Mouse (Mus musculus): ENCODE measurements around the gene Hexb. TPM values are rescaled to one million over a fixed set of nuclear protein-coding genes. Genes with fewer than 3 reads are reported as not detected.
"Not testable (repeated sequence)": the region's sequence is repeated elsewhere in the genome, so short reads cannot be mapped to it uniquely, and the experiment has no call there.

Hexb gene
- polyA plus RNA-seq, 1 experiment from 2014 or later, result 39.1 TPM

DNA sequence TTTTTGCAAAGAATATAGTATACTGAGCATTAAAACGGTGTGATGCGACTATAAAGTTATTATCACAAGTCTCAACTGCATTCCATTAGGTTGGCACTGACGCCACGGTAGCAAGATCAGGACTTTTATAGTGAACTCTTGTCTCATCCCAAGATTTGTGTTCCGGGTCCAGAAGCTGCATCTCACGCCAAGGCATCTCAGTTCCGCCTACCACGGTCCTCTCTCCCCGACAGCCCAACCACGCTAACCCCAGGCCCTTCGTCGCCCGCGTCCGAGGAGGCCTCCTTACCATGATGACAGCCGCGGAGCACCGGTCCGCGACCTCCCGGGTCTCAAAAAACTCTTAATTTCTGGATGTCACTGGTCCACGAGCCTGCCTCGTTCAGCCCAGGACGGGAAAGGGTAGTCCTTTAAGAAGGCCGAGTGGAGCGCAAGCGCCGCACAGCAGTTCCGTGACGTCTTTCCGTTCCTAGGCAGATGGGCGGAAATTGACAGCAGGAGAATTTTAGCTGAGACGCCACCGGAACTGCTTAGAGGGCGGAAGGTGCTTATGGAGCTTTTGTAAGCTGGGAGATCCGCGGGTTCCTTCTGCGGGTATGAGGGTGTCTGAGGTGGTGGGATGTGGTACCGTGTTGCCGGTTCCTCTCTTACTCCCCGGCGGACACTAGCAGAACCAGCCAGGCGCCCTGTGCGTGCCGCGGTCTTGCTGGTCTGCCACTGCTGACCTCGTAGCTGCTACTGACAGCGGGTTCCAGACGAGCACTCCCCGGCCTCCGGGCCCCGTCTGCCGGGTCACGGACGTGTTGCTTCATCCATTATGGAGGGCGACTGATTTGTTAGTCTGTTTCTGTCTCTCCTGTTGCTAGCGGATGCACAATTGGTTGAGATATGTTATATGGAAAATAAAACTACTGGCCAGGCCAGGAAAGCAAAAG is 60.4 kb downstream of the Hexb start, which contains the start of the genes Gfm2 and Nsa2:
Gfm2 (plus strand) TSS at position 472 of the 935 bp plus-strand sequence.
Nsa2 (minus strand) TSS at position 472 of the 935 bp plus-strand sequence.
- H3K9me3 ChIP-seq (ENCODE audit: control insufficient read depth, low read length), result no peaks in the 10 kb centered on the region
- no peaks in the 10 kb centered on the region for H3K27me3 ChIP-seq (ENCODE audit: control insufficient read depth, insufficient read depth, low read length)
- peaks cover 41% of the 10 kb centered on the region for H3K36me3 ChIP-seq (ENCODE audit: control insufficient read depth, insufficient read depth, low read length)
- peak within 1 kb of the TSS; percentile 91 to 93 for H3K27ac ChIP-seq (replicated peaks in 1 of 2; ENCODE audit: control insufficient read depth in 1 of 2, insufficient read depth in 1 of 2, low read depth in 2 of 2, low read length in 2 of 2)
- peak within 1 kb of the TSS; percentile 92 to 94 for H3K4me3 ChIP-seq (ENCODE audit: control insufficient read depth in 1 of 2, insufficient read depth in 1 of 2, low read depth in 1 of 2, low read length in 2 of 2)
- peak within 1 kb of the TSS; percentile 86 for H3K4me2 ChIP-seq (ENCODE audit: low read length)
- peaks cover 3 to 10% of the 10 kb centered on the region in 2 experiments; a peak in 2 of 4 replicates for H3K4me1 ChIP-seq (ENCODE audit: control insufficient read depth in 2 of 2, insufficient read depth in 2 of 2, low read length in 2 of 2)
- H3K9ac ChIP-seq (ENCODE audit: low read length), result peak within 1 kb of the TSS; percentile 94
- WGBS, result under 1% methylated on average over 57 of the region's 57 CpGs
- peak; percentile 91 for ATAC-seq (ENCODE audit: insufficient number of reproducible peaks, insufficient read depth, low FRiP score, low read depth)

- H3K9me3 ChIP-seq (ENCODE audit: control insufficient read depth, low read length); H3K9ac ChIP-seq (ENCODE audit: low read length); H3K4me1 ChIP-seq (ENCODE audit: control insufficient read depth in 2 of 2, insufficient read depth in 2 of 2, low read length in 2 of 2); H3K4me2 ChIP-seq (ENCODE audit: low read length); ATAC-seq (ENCODE audit: insufficient number of reproducible peaks, insufficient read depth, low FRiP score, low read depth); H3K27ac ChIP-seq (replicated peaks in 1 of 2; ENCODE audit: control insufficient read depth in 1 of 2, insufficient read depth in 1 of 2, low read depth in 2 of 2, low read length in 2 of 2); H3K4me3 ChIP-seq (ENCODE audit: control insufficient read depth in 1 of 2, insufficient read depth in 1 of 2, low read depth in 1 of 2, low read length in 2 of 2); H3K27me3 ChIP-seq (ENCODE audit: control insufficient read depth, insufficient read depth, low read length): not testable (repeated sequence)
- no CpG with 5 or more reads among the region's 2 CpGs for WGBS
- H3K36me3 ChIP-seq (ENCODE audit: control insufficient read depth, insufficient read depth, low read length), result peaks cover 51% of the 10 kb centered on the region
Measured at GRCm38 (mm10) chr13:97130413-97130812, 67.7 kb downstream of the Hexb start.

DNA sequence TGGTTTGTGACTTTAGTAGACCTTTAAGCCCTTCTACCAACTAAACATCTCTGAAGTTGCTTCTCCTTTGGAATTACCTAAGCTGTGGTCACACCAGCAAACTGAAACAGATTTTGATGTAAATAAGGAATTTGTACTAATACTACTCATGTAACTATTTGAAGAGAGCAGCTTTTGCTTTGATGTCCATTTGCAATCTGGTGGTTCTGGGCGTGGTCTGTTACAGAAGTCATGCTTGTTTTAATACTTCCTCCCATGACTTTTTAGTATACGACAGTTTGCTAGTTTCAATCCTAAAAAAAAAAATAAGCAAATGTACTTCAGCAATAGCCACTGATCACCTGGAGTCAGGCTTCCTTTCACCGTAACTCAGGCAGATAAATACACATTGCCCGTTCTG is 68.5 kb downstream of the Hexb start:
- not testable (repeated sequence) for H3K27ac ChIP-seq (replicated peaks in 1 of 2; ENCODE audit: control insufficient read depth in 1 of 2, insufficient read depth in 1 of 2, low read depth in 2 of 2, low read length in 2 of 2); H3K27me3 ChIP-seq (ENCODE audit: control insufficient read depth, insufficient read depth, low read length); H3K4me3 ChIP-seq (ENCODE audit: control insufficient read depth in 1 of 2, insufficient read depth in 1 of 2, low read depth in 1 of 2, low read length in 2 of 2); H3K9ac ChIP-seq (ENCODE audit: low read length); H3K9me3 ChIP-seq (ENCODE audit: control insufficient read depth, low read length); H3K4me1 ChIP-seq (ENCODE audit: control insufficient read depth in 2 of 2, insufficient read depth in 2 of 2, low read length in 2 of 2); H3K4me2 ChIP-seq (ENCODE audit: low read length); ATAC-seq (ENCODE audit: insufficient number of reproducible peaks, insufficient read depth, low FRiP score, low read depth)
- WGBS, result 96% methylated on average over 2 of the region's 4 CpGs
- H3K36me3 ChIP-seq (ENCODE audit: control insufficient read depth, insufficient read depth, low read length), result peaks cover 43% of the 10 kb centered on the region

Other genes starting within 250 kb of the Hexb start
- not detected in 2 replicates for gene 1700029F12Rik, start 164.0 kb downstream of the Hexb start, polyA plus RNA-seq (2014; fragmentation: Nextera tagmentation; extraction: Ambion mirVana)
- gene Fam169a, start 131.1 kb downstream of the Hexb start, polyA plus RNA-seq (2014; fragmentation: Nextera tagmentation; extraction: Ambion mirVana), result 6.8 and 7.1 TPM in 2 replicates
- gene Gm6169, start 99.1 kb downstream of the Hexb start, polyA plus RNA-seq (2014; fragmentation: Nextera tagmentation; extraction: Ambion mirVana), result 3.6 and 4.2 TPM in 2 replicates
- gene Gfm2, start 60.4 kb downstream of the Hexb start, polyA plus RNA-seq (2014; fragmentation: Nextera tagmentation; extraction: Ambion mirVana), result 27.9 and 29.5 TPM in 2 replicates
- gene Nsa2, start 60.4 kb downstream of the Hexb start, polyA plus RNA-seq (2014; fragmentation: Nextera tagmentation; extraction: Ambion mirVana), result 58.3 and 62.3 TPM in 2 replicates
- 3.5 and 5.1 TPM in 2 replicates for gene Enc1, start 42.7 kb upstream of the Hexb start, polyA plus RNA-seq (2014; fragmentation: Nextera tagmentation; extraction: Ambion mirVana)